ENCODE assay signal across 7 mouse cellular contexts in the genomic region with DNA sequence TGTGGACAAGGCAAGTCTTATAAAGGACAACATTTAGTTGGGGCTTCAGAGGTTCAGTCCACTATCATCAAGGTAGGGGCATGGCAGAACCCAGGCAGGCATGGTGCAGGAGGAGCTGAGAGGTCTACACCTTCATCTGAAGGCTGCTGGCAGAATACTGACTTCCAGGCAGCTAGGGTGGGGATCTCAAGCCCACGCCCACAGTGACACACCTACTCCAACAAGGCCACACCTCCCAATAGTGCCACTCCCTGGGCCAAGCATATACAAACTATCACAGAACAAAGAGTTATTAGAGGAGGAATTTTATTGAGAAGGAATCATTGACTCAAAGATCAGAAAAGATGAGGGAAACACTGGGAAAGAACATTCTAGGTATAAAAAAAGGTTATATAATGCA. TPM values are rescaled to one million over a fixed set of nuclear protein-coding genes. Genes with fewer than 3 reads are reported as not detected.
DNase-seq lines count a peak whose midpoint lies in the region; ATAC-seq and TF ChIP-seq lines count a peak whose summit lies in the region.
"Not testable (repeated sequence)": the region's sequence is repeated elsewhere in the genome, so short reads cannot be mapped to it uniquely, and the experiment has no call there.

No protein-coding gene starts in this region.

- TF ChIP-seq POLR2A in MEL (IDR thresholded peaks at IDR 0.05; ENCODE audit: control insufficient read depth in 1 of 2, insufficient read depth in 1 of 2, low read depth in 1 of 2, low read length in 2 of 2, poor library complexity in 1 of 2), result not testable (repeated sequence)

- 0 out of 2 replicates have a peak, but pooled peaks have one; percentile 31 for ATAC-seq in erythroid progenitor cell, adult 5-6 weeks (replicated peaks; ENCODE audit: low FRiP score, poor library complexity, severe bottlenecking)
- ATAC-seq in intestine, embryonic 16.5 days, result peak; percentile 40; the same call in 1 of the 2 replicates
- peak; percentile 47; the same call in 1 of the 2 replicates for ATAC-seq in liver, embryonic 11.5 days (replicated peaks; ENCODE audit: low FRiP score)
- ATAC-seq in liver, embryonic 13.5 days (ENCODE audit: low read depth), result peak; percentile 79
- peak; percentile 64 for ATAC-seq in liver, embryonic 16.5 days (ENCODE audit: low read depth)
- ATAC-seq in stomach, postnatal 0 days (ENCODE audit: low FRiP score, low TSS enrichment), result not testable (repeated sequence)

- not testable (repeated sequence) for H3K4me3 ChIP-seq in MEL (ENCODE audit: control insufficient read depth in 1 of 2, insufficient read depth in 1 of 2, low read depth in 2 of 2, low read length in 2 of 2); intestine, embryonic 16.5 days (ENCODE audit: low read length); liver, embryonic 11.5 days (ENCODE audit: low read depth, low read length); liver, embryonic 13.5 days (replicated peaks); liver, embryonic 16.5 days (ENCODE audit: low read depth, low read length); stomach, postnatal 0 days (ENCODE audit: low read depth, low read length)

- not testable (repeated sequence) for TF ChIP-seq EP300 in MEL (IDR thresholded peaks at IDR 0.05; ENCODE audit: low read depth in 1 of 2, low read length in 2 of 2); stomach, postnatal 0 days (optimal IDR thresholded peaks at IDR 0.05)

- 77% methylated on average over 1 of the region's 1 CpGs for WGBS in intestine, embryonic 16.5 days
- 50% methylated on average over 1 of the region's 1 CpGs for WGBS in liver, embryonic 11.5 days
- WGBS in liver, embryonic 13.5 days (ENCODE audit: insufficient replicate concordance), result 20% methylated on average over 1 of the region's 1 CpGs
- 22% methylated on average over 1 of the region's 1 CpGs for WGBS in liver, embryonic 16.5 days (ENCODE audit: insufficient replicate concordance)
- WGBS in stomach, postnatal 0 days, result 60% methylated on average over 1 of the region's 1 CpGs

- not testable (repeated sequence) for TF ChIP-seq RAD21 in MEL (IDR thresholded peaks at IDR 0.05; ENCODE audit: low read depth, low read length)

- not testable (repeated sequence) for H3K27me3 ChIP-seq in MEL (ENCODE audit: control insufficient read depth in 1 of 2, insufficient read depth in 2 of 2, low read length in 2 of 2); intestine, embryonic 16.5 days (replicated peaks; ENCODE audit: control insufficient read depth, insufficient read depth, low read length); liver, embryonic 11.5 days (replicated peaks; ENCODE audit: control insufficient read depth, insufficient read depth, low read length); liver, embryonic 13.5 days; liver, embryonic 16.5 days (ENCODE audit: control insufficient read depth, insufficient read depth, low read depth, low read length); stomach, postnatal 0 days (ENCODE audit: control insufficient read depth, insufficient read depth, low read length)

- H3K36me3 ChIP-seq in MEL (ENCODE audit: control insufficient read depth in 1 of 2, insufficient read depth in 2 of 2, low read length in 2 of 2); intestine, embryonic 16.5 days (ENCODE audit: control insufficient read depth, insufficient read depth, low read length); liver, embryonic 11.5 days (ENCODE audit: control insufficient read depth, insufficient read depth, low read length); liver, embryonic 16.5 days (ENCODE audit: control insufficient read depth, insufficient read depth); stomach, postnatal 0 days (ENCODE audit: control insufficient read depth, insufficient read depth, low read length): not testable (repeated sequence)
- H3K36me3 ChIP-seq in liver, embryonic 13.5 days, result peaks cover 13% of the 10 kb centered on the region; the same call in 1 of the 2 replicates

- not testable (repeated sequence) for H3K4me2 ChIP-seq in intestine, embryonic 16.5 days (ENCODE audit: low read depth, low read length); liver, embryonic 11.5 days; liver, embryonic 13.5 days; liver, embryonic 16.5 days (ENCODE audit: low read depth, low read length); stomach, postnatal 0 days (replicated peaks; ENCODE audit: low read depth)

- not testable (repeated sequence) for H3K27ac ChIP-seq in MEL (ENCODE audit: control insufficient read depth, low read depth, low read length); intestine, embryonic 16.5 days (ENCODE audit: low read length); liver, embryonic 11.5 days (ENCODE audit: low read depth, low read length); liver, embryonic 13.5 days; liver, embryonic 16.5 days (ENCODE audit: low read length); stomach, postnatal 0 days (replicated peaks)

- H3K4me1 ChIP-seq in MEL (ENCODE audit: control insufficient read depth in 1 of 2, insufficient read depth in 2 of 2, low read length in 2 of 2); intestine, embryonic 16.5 days (ENCODE audit: control insufficient read depth, insufficient read depth, low read length); liver, embryonic 11.5 days (replicated peaks; ENCODE audit: control insufficient read depth, insufficient read depth, low read length); liver, embryonic 16.5 days (ENCODE audit: control insufficient read depth, low read depth, low read length); stomach, postnatal 0 days (replicated peaks; ENCODE audit: control insufficient read depth, insufficient read depth): not testable (repeated sequence)
- peaks cover 19% of the 10 kb centered on the region for H3K4me1 ChIP-seq in liver, embryonic 13.5 days (replicated peaks)

- H3K9ac ChIP-seq in MEL (ENCODE audit: control insufficient read depth, low read depth, low read length, poor library complexity, severe bottlenecking); intestine, embryonic 16.5 days (ENCODE audit: low read depth, low read length); liver, embryonic 11.5 days (ENCODE audit: low read depth, low read length); liver, embryonic 13.5 days; liver, embryonic 16.5 days (ENCODE audit: low read depth, low read length); stomach, postnatal 0 days (ENCODE audit: low read length): not testable (repeated sequence)

- not testable (repeated sequence) for TF ChIP-seq CTCF in MEL (IDR thresholded peaks at IDR 0.05 in 2 of 3, conservative IDR thresholded peaks at IDR 0.05 in 1 of 3; ENCODE audit: control insufficient read depth in 1 of 3, insufficient read depth in 1 of 3, low read depth in 2 of 3, low read length in 3 of 3, poor library complexity in 1 of 3, severe bottlenecking in 1 of 3); stomach, postnatal 0 days (IDR thresholded peaks at IDR 0.05; ENCODE audit: low read depth)

- not testable (repeated sequence) for H3K79me2 ChIP-seq in MEL (ENCODE audit: control insufficient read depth, insufficient read depth, low read length, poor library complexity)

- DNase-seq in MEL (ENCODE audit: low read depth, low spot score), result peak; percentile 20
- not testable (repeated sequence) for DNase-seq in liver, embryonic 11.5 days (ENCODE audit: low spot score)
- peak; percentile 45 for DNase-seq in liver, embryonic 13.5 days
- peak; percentile 25 for DNase-seq in stomach, postnatal 0 days (ENCODE audit: low spot score)

- H3K9me3 ChIP-seq in MEL (replicated peaks; ENCODE audit: insufficient read depth, low read length); intestine, embryonic 16.5 days (ENCODE audit: control insufficient read depth, low read length); liver, embryonic 11.5 days (ENCODE audit: control insufficient read depth, low read length); liver, embryonic 13.5 days (replicated peaks); liver, embryonic 16.5 days (replicated peaks; ENCODE audit: control insufficient read depth, low read length); stomach, postnatal 0 days (ENCODE audit: control insufficient read depth, low read length): not testable (repeated sequence)

RNA-seq across cellular contexts. Expression of gene Pja2, which starts 17.2 kb away (rescaled TPM):
- 8.1 and 10.3 TPM in 2 replicates for total RNA-seq in MEL (2012; rRNA removed)
- 10 to 100 TPM in 1 of 2 experiments, not detected in 1; 17.3 TPM for polyA plus RNA-seq in MEL (2012; ENCODE audit: insufficient read depth in 1 of 2, insufficient read length in 2 of 2, low read depth in 1 of 2, low replicate concordance in 2 of 2, missing spikeins in 1 of 2)
- 28.8 and 29.3 TPM in 2 replicates for total RNA-seq in erythroid progenitor cell, adult 5-6 weeks (2015; ENCODE audit: low replicate concordance)
- total RNA-seq in erythroid progenitor cell, adult 5-6 weeks (2017; ENCODE audit: low replicate concordance), result 21.2 and 28.1 TPM in 2 replicates
- polyA plus RNA-seq in intestine, embryonic 16.5 days (2015; fragmentation: Nextera tagmentation; extraction: Ambion mirVana), result 49.6 and 50.9 TPM in 2 replicates
- polyA plus RNA-seq in liver, embryonic 11.5 days (2014; fragmentation: Nextera tagmentation; extraction: Ambion mirVana), result 38.4 and 39.0 TPM in 2 replicates
- 16.7 and 20.2 TPM in 2 replicates for polyA plus RNA-seq in liver, embryonic 13.5 days (2015; fragmentation: Nextera tagmentation; extraction: Ambion mirVana)
- polyA plus RNA-seq in liver, embryonic 16.5 days (2015; fragmentation: Nextera tagmentation; extraction: Ambion mirVana), result 15.1 and 15.5 TPM in 2 replicates
- 43.5 and 46.7 TPM in 2 replicates for polyA plus RNA-seq in stomach, postnatal 0 days (2015; fragmentation: Nextera tagmentation; extraction: Ambion mirVana)
